Mouse (Mus musculus) midbrain, embryonic 12.5 days (tissue): ENCODE results near the gene Khnyn. TPM values are rescaled to one million over a fixed set of nuclear protein-coding genes. Genes with fewer than 3 reads are reported as not detected.

Experiments used
- ATAC-seq: fragments of 200-750 bp; cut with Nextera tagmentation; 2 replicates; pipeline ENCODE4 v1.8.0; 2017; ENCODE audit warnings: low read depth, moderate TSS enrichment, moderate library complexity; ENCODE audit not compliant: low FRiP score
- H3K27ac ChIP-seq: fragments of 300-500 bp; sonication (generic); replicated peaks from 2 replicates; pipeline ENCODE4 v1.5.1; 2016; ENCODE audit warnings: mild to moderate bottlenecking
- H3K27me3 ChIP-seq: fragments of 300-500 bp; sonication (generic); 2 replicates; pipeline ENCODE4 v1.6.1; 2016; ENCODE audit warnings: mild to moderate bottlenecking
- H3K36me3 ChIP-seq: fragments of 300-500 bp; sonication (generic); 2 replicates; pipeline ENCODE4 v1.6.1; 2016
- H3K4me1 ChIP-seq: fragments of 300-500 bp; sonication (generic); 2 replicates; pipeline ENCODE4 v1.6.1; 2016
- H3K4me2 ChIP-seq: fragments of 300-500 bp; sonication (generic); replicated peaks from 2 replicates; pipeline ENCODE4 v1.6.1; 2016; ENCODE audit warnings: mild to moderate bottlenecking, moderate library complexity
- H3K4me3 ChIP-seq: fragments of 300-500 bp; sonication (generic); 2 replicates; pipeline ENCODE4 v1.5.1; 2016; ENCODE audit warnings: mild to moderate bottlenecking
- H3K9ac ChIP-seq: fragments of 300-500 bp; sonication (generic); replicated peaks from 2 replicates; pipeline ENCODE4 v1.6.1; 2016; ENCODE audit warnings: mild to moderate bottlenecking, moderate library complexity
- H3K9me3 ChIP-seq: fragments of 300-500 bp; sonication (generic); 2 replicates; pipeline ENCODE4 v1.6.1; 2016; ENCODE audit warnings: mild to moderate bottlenecking
- WGBS: fragments of 180-500 bp; shearing (Covaris S2); methylation state at CpG from one replicate; pipeline ENCODE4 v1.1.7; 2016; 5-methylcytosine and 5-hydroxymethylcytosine counted together
- polyA plus RNA-seq: library from polyadenylated mRNA; unstranded; fragments of >200 nt; fragmentation: Nextera tagmentation; extraction: Ambion mirVana; gene quantifications from 2 replicates; pipeline ENCODE4 v1.2.1, GENCODE M21; 2016

Gene Khnyn
- polyA plus RNA-seq, 1 experiment from 2014 or later: 21.5 TPM

- ATAC-seq: no peak
- Histone ChIP-seq H3K9ac (no peak overlapping the region), H3K9me3 (no peaks in the 10 kb centered on the region), H3K4me1 (no peaks in the 10 kb centered on the region), H3K27me3 (no peaks in the 10 kb centered on the region), H3K4me2 (no peak overlapping the region), H3K27ac (no peak overlapping the region), H3K36me3 (no peaks in the 10 kb centered on the region), H3K4me3 (no peak overlapping the region)
- 65% methylated on average over 7 of the region's 7 CpGs for WGBS
Observed at GRCm38 (mm10) chr14:55940070-55940800, 55.5 kb downstream of the Khnyn start.

DNA sequence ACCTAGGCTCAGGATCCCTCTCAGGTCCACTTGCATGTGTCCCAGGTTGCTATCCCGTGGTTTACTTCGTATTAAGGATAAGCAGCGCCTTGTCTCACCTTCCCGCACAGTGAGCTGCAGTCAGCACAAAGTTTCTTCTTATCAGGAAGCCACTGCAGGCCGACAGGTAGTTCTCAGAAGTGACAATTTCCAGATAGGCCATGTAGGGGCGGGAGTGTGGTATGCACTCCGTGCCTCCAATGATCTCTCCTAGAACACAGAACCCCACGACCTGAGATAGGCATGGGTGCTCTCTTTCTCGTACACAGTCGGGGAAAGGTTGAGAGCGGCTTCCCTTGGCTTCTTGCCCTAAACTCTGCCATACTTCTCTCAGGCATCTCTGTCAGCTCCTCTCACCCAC, 58.9 kb downstream of the Khnyn start:
- 83% methylated on average over 11 of the region's 11 CpGs for WGBS
- Histone ChIP-seq H3K36me3 (no peaks in the 10 kb centered on the region), H3K4me2 (no peak overlapping the region), H3K27me3 (no peaks in the 10 kb centered on the region), H3K9ac (no peak overlapping the region), H3K4me1 (no peaks in the 10 kb centered on the region), H3K27ac (no peak overlapping the region), H3K4me3 (no peak overlapping the region), H3K9me3 (no peaks in the 10 kb centered on the region)
- no peak for ATAC-seq

- no peak within 1 kb of the TSS for H3K4me2 ChIP-seq
- WGBS: 82% methylated on average over 4 of the region's 4 CpGs
- H3K9me3 ChIP-seq: no peaks in the 10 kb centered on the region
- no peak within 1 kb of the TSS for H3K27ac ChIP-seq
- no peak within 1 kb of the TSS for H3K9ac ChIP-seq
- no peak for ATAC-seq
- no peaks in the 10 kb centered on the region for H3K27me3 ChIP-seq
- H3K4me3 ChIP-seq: no peak within 1 kb of the TSS
- H3K36me3 ChIP-seq: no peaks in the 10 kb centered on the region
- H3K4me1 ChIP-seq: no peaks in the 10 kb centered on the region
Observed at GRCm38 (mm10) chr14:55944575-55944974, 59.8 kb downstream of the Khnyn start, which contains the start of gene Cma1. TSS of gene Cma1 (minus strand) at chr14:55944675.

DNA sequence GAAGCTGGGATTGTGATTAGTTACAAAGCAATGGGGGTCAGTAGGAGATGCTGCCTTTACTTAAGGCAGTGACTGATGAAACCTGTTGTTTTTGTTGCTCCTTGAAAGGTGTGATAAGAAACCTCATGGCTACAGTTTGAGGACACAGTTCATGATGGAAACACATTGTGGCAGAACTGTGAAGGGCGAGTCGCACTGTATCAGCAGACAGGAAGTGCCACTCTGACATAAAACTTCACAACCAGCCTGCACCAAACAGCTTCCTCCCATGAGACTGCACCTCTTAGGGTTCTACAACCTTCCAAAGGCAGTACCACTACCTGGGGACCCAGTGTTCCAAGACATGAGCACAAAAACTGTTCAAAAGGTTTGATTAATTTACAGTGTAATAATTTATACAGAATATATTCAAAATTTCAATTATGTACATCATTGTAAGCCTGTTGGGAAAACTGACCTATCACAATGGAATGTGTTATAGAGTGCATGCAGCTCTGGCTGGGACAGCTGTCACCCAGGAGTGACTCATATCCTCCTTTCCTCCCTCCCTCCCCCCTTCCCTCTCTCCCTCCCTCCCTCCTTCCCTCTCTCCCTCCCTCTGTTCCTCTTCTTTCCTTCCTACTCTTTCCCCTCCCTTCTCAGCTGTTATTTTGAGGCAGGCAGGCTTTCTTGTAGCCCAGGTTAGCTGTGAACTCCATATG, 61.7 kb downstream of the Khnyn start:
- Histone ChIP-seq H3K4me2 (no peak overlapping the region), H3K4me1 (no peaks in the 10 kb centered on the region), H3K4me3 (no peak overlapping the region), H3K27ac (no peak overlapping the region), H3K9me3 (no peaks in the 10 kb centered on the region), H3K9ac (no peak overlapping the region), H3K27me3 (no peaks in the 10 kb centered on the region), H3K36me3 (no peaks in the 10 kb centered on the region)
- ATAC-seq: no peak
- WGBS: 84% methylated on average over 2 of the region's 2 CpGs

Other genes starting within 250 kb of the Khnyn start
- gene Ipo4, start 249.0 kb upstream of the Khnyn start, polyA plus RNA-seq: 78.5 and 85.4 TPM in 2 replicates
- gene Gm49378, start 247.1 kb upstream of the Khnyn start, polyA plus RNA-seq: 3.5 and 4.9 TPM in 2 replicates
- gene Tm9sf1, start 241.1 kb upstream of the Khnyn start, polyA plus RNA-seq: 64.0 and 66.1 TPM in 2 replicates
- gene Tssk4, start 234.8 kb upstream of the Khnyn start, polyA plus RNA-seq: 0.63 and 0.80 TPM in 2 replicates
- gene Mdp1, start 224.4 kb upstream of the Khnyn start, polyA plus RNA-seq: 63.8 and 67.2 TPM in 2 replicates
- gene Gmpr2, start 213.0 kb upstream of the Khnyn start, polyA plus RNA-seq: 56.4 and 64.8 TPM in 2 replicates
- 515 and 554 TPM in 2 replicates for gene Nedd8, start 212.8 kb upstream of the Khnyn start, polyA plus RNA-seq
- gene Tinf2, start 203.1 kb upstream of the Khnyn start, polyA plus RNA-seq: 53.5 and 55.4 TPM in 2 replicates
- 0.56 and 0.59 TPM in 2 replicates for gene Tgm1, start 171.0 kb upstream of the Khnyn start, polyA plus RNA-seq
- 34.7 and 35.3 TPM in 2 replicates for gene Rabggta, start 162.7 kb upstream of the Khnyn start, polyA plus RNA-seq
- 64.8 and 65.9 TPM in 2 replicates for gene Dhrs1, start 139.3 kb upstream of the Khnyn start, polyA plus RNA-seq
- gene Nop9, start 139.3 kb upstream of the Khnyn start, polyA plus RNA-seq: 44.1 and 45.9 TPM in 2 replicates
- not detected in 2 replicates for gene Cideb, start 126.5 kb upstream of the Khnyn start, polyA plus RNA-seq
- 0.24 and 0.41 TPM in 2 replicates for gene Ltb4r2, start 123.5 kb upstream of the Khnyn start, polyA plus RNA-seq
- gene Ltb4r1, start 119.0 kb upstream of the Khnyn start, polyA plus RNA-seq: 0.13 TPM in 1 of 2 replicates, not detected in the other
- gene Adcy4, start 100.9 kb upstream of the Khnyn start, polyA plus RNA-seq: 6.6 and 7.9 TPM in 2 replicates
- gene Ripk3, start 96.1 kb upstream of the Khnyn start, polyA plus RNA-seq: 5.3 and 8.3 TPM in 2 replicates
- 20.2 and 24.0 TPM in 2 replicates for gene Nfatc4, start 61.8 kb upstream of the Khnyn start, polyA plus RNA-seq
- 27.6 and 28.0 TPM in 2 replicates for gene Nynrin, start 30.9 kb upstream of the Khnyn start, polyA plus RNA-seq
- gene Cbln3, start 555 bp upstream of the Khnyn start, polyA plus RNA-seq: 0.12 and 0.15 TPM in 2 replicates
- 41.3 and 44.6 TPM in 2 replicates for gene Sdr39u1, start 15.3 kb downstream of the Khnyn start, polyA plus RNA-seq
- not detected in 2 replicates for gene Cma1, start 59.7 kb downstream of the Khnyn start, polyA plus RNA-seq
- gene Cma2, start 66.0 kb downstream of the Khnyn start, polyA plus RNA-seq: not detected in 2 replicates
- not detected in 2 replicates for gene Mcpt1, start 133.0 kb downstream of the Khnyn start, polyA plus RNA-seq
- not detected in 2 replicates for gene Mcpt9, start 145.5 kb downstream of the Khnyn start, polyA plus RNA-seq
- not detected in 2 replicates for gene Mcpt2, start 157.1 kb downstream of the Khnyn start, polyA plus RNA-seq
- not detected in 2 replicates for gene Mcpt4, start 177.4 kb downstream of the Khnyn start, polyA plus RNA-seq
- not detected in 2 replicates for gene Mcpt8, start 200.3 kb downstream of the Khnyn start, polyA plus RNA-seq
- not detected in 2 replicates for gene Ctsg, start 217.6 kb downstream of the Khnyn start, polyA plus RNA-seq
- not detected in 2 replicates for gene Gzme, start 235.7 kb downstream of the Khnyn start, polyA plus RNA-seq
- gene Gzmd, start 247.7 kb downstream of the Khnyn start, polyA plus RNA-seq: not detected in 2 replicates